Mouse (Mus musculus) brain, embryonic 14.5 days (tissue): ENCODE results near the gene Ier5l.

Experiments used
- CTCF ChIP-seq: fragments of 200-500 bp; IDR thresholded peaks from 2 replicates; pipeline ENCODE4 v1.5.1; 2012; ENCODE audit warnings: inconsistent platforms, mild to moderate bottlenecking, moderate library complexity, borderline replicate concordance; ENCODE audit not compliant: insufficient read depth, insufficient read length; ENCODE audit errors: extremely low read depth
- POLR2A ChIP-seq: fragments of 200-500 bp; IDR thresholded peaks from 2 replicates; pipeline ENCODE4 v1.6.1; 2012; ENCODE audit warnings: mild to moderate bottlenecking, inconsistent platforms, borderline replicate concordance; ENCODE audit not compliant: poor library complexity, insufficient read depth, insufficient read length, severe bottlenecking; ENCODE audit errors: extremely low read depth

DNA sequence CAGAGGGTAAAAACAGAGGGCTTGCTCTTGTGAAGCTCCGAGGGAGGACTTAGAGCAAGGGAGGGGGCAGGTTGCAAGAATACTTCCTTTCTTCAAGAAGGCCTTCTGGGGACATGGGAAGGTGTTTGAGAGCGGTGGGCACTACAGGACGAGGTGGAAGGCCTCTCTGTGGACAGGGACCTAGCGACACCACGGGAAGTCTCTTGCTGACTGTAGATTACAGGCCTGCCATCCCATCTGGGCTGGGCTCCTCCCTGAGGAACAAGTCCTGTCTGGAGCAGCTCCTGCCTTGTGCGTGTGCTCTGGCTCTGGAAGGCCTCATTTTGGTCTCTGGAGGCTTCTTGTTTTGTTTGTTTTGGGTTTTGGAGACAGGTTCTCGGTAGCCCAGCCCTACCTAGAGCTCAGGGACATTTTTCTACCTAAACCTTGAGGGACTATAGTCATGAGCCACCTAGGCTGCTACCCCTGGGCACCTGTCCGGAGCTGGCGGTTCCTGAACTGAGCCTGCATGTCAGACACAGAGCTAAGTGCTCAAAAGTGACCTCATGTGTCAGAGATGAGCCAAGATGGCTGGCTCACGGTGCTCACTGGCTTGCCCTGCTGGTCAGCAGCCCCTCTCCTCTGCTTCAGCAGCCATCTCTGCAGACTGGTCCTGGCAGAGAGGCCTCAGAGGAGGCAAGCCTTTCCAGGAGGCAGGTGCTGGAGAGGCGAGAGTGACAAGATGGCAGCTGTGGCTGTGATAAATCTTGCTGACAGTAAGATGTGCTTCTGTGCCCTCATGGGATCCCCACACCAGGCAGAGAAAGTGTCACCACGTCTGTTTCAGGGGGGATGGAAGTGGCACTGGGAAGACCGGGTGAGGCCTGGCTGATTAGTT, 17.7 kb downstream of the Ier5l start:
- TF ChIP-seq POLR2A = no peak
- TF ChIP-seq CTCF = no peak
